Mouse (Mus musculus) adrenal gland, postnatal 10 days (tissue): ENCODE measurements at regions not wholly inside any gene's neighbourhood (a gene's known extent, or its start where the extent isn't known, plus 50 kb on each side); places are given as distances from the start of the nearest gene placed in this dataset.

ENCODE experiments used
- DNase-seq: peaks from one replicate; pipeline ENCODE4 v3.0.0; 2021; ENCODE audit warnings: mixed read lengths

DNA sequence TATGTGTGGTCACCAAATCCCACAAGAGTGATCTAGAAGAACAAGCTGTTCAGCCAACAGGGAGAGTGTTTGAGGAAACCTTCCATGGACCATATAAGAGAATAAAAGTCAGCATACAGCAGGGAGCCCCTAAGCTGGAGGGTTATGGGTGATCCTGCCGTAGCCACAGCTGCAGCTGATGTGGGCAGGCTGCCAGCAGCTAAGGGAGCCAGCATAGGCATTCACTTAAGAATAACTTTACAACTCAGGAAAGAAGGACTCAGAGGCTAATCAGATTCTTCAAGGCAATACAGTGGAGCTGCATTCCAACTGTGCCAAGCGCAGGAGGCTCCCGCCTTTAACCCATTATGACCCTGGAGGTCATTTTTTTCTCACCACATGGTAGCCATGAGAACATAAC, 121.6 kb downstream of the Uck2 start:
- peak; percentile 21 for DNase-seq

DNA sequence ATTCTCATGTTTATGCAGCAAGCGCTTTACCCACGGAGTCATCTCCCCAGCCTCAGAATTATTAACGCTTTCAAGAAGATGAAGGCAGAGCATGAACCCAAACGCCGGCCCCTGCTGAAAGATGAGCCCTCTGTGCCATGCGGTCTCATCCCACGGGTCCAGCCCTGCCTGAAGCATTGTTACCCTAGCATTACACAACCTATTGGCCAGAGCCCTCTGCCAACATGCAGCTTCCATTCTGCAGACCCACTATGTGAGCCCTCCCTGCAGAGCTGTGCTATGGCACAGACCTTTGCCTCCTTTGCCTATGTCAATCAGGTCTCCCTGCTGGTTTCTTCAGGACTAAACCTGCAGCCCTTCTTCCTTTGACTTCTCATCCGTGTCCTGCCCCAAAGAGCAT, 122.6 kb downstream of the Uck2 start:
- DNase-seq = no peak

DNA sequence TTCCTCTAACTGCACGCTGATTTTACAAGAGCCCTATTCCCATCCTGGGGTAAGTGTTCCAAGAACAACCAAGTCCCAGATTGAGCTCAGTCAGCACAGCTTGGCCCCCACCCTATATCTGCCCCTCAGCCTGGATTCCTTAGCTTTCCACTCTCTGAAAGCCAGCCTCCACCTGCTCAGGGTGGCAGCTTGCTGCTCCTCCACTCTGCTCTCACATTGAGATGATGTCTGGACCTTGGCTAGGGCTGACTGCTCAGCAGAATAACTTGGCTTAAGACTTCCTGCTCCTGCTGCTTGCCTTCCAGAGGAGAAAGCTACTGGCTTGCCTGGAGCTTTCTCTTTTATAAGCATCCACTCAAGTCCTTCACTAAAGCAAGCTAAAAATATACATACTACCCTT, 125.6 kb downstream of the Uck2 start:
- no peak for DNase-seq

DNA sequence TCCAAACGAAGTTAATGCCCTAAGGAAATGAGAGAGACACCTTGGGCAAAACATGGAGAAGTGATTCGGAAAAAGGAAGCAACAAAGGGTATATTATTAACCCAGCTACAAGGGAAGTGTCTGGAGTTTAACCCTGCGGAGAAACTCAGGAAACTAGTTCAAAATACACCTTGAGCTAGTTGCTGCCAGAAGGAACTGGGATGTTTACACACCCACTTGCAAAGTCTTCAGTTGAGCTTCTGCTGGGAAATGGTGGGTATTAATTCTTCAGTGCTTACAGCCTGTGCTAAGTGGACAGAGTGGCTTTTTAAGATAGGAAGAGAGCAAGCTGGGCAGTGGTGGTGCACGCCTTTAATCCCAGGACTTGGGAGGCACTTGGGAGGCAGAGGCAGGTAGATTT, 132.7 kb downstream of the Uck2 start:
- DNase-seq = no peak

DNA sequence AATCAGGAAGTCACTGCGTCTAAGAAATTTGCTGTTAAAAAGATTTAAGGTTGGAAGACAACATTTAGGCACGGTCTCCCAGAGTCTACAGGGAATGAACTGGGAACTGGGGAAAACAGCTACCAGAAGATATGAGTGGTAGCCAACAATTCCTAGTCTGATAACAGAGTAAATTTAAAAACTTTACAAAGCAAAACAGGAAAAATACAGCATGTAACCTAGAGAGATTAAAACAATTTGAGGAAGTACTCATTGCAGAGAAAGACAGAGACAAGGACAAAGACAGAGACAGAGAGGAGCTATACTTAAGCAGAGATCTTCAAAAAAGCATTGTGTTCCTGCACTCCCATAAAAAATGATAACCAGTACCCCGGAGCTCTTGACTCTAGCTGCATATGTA, 140.8 kb downstream of the Uck2 start:
- no peak for DNase-seq

DNA sequence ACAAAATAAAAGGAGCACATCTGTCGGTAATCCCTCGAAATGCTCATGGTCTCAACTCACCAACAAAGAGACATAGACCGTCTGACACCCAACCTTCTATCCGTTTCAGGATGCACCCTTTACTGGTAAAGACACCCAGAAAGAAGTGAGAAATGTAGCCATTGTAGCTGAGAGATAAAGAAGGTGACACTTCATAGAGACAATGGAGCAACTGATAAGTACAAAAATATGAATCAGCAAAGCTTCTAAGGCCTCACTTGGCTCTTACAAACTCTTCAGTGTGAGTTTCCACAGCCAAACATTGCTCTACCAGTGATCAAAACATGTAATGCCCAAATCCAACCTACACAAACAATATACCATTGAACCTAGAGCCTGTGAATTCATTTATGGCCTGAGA, 141.3 kb downstream of the Uck2 start:
- DNase-seq = no peak
